8 mouse cellular contexts compared by ENCODE assay signal in the genomic region with DNA sequence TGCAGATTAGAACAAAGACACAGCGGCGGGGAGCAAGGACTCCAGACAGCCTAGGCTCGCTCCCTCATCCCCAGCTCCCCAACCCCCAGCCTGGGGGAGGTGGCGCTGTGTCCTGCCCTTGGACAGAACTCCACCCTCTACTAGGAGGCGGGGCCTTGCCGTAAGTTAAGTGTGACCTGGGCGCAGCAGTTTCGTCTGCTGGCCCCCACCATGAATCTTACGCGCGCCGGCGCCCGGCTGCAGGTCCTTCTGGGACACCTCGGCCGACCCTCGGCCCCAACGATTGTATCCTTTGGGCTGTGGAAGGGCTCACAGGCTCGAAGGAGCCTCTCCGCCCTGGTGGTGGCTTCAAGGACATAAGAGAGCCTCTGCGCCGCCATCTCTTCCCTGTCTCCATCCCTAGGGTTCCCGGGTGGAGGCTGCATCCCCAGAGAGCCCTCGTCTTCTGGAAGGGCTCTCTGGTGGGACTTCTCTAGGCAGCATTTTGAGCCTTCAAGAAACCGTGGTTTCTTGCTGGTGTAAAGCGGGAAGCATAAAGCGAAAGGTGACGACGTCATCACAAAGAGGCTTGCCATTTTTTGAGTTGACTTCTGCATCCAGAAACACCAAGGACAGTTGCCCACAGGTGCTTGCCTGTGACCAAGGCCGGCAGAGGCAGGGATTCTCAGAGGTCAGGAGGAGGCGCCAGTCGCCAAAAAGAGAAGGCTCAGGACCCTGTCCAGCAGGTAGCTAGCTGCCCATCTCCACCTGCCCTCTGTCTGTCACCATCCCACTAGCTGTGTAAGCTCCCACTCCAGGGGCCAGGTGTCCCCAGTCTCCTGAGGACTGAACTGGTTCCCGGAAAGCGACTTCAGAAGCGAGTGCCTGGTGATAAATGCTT. TPM values are rescaled to one million over a fixed set of nuclear protein-coding genes. Genes with fewer than 3 reads are reported as not detected.
A peak's percentile ranks its signal among the peaks of the same experiment; 100 is the strongest.
DNase-seq lines count a peak whose midpoint lies in the region; ATAC-seq and TF ChIP-seq lines count a peak whose summit lies in the region.

A gene (plus strand): TSS at position 160 of the 880 bp plus-strand sequence.

- no peaks in the 10 kb centered on the region for H3K27me3 ChIP-seq in G1E (ENCODE audit: insufficient read depth, low read length)
- no peaks in the 10 kb centered on the region for H3K27me3 ChIP-seq in neural tube, embryonic 15.5 days (replicated peaks)

- 8% methylated on average over 35 of the region's 35 CpGs for WGBS in lung, adult 2 months
- 7% methylated on average over 35 of the region's 35 CpGs for WGBS in neural tube, embryonic 15.5 days

- DNase-seq in G1E (ENCODE audit: low spot score) = peak; percentile 85
- DNase-seq in cerebellum, adult 8-10 months = peak; percentile 84
- peak; percentile 81 for DNase-seq in forelimb bud, embryonic 11.5 days (ENCODE audit: low read depth, low spot score)
- peak; percentile 89 for DNase-seq in heart, postnatal 4 days
- DNase-seq in layer of hippocampus, adult 2 months (ENCODE audit: low spot score in 2 of 2) = peak; percentile 73 to 79
- peak; percentile 86 for DNase-seq in lung, adult 2 months
- DNase-seq in testis, postnatal 10 days (ENCODE audit: low spot score) = peak; percentile 92

- H3K4me1 ChIP-seq in G1E (ENCODE audit: insufficient read depth, low read depth, low read length) = peaks cover 32% of the 10 kb centered on the region
- H3K4me1 ChIP-seq in lung, adult 2 months (ENCODE audit: control insufficient read depth, insufficient read depth, low read length) = peaks cover 9% of the 10 kb centered on the region
- H3K4me1 ChIP-seq in neural tube, embryonic 15.5 days = peaks cover 9% of the 10 kb centered on the region

- peak; percentile 93 for ATAC-seq in G1E (ENCODE audit: extremely low read depth, insufficient number of reproducible peaks, low FRiP score, poor library complexity, severe bottlenecking)
- peak; percentile 92 for ATAC-seq in neural tube, embryonic 15.5 days (ENCODE audit: low FRiP score)

- peak within 1 kb of the TSS; percentile 95 for H3K27ac ChIP-seq in layer of hippocampus, adult 2 months
- H3K27ac ChIP-seq in neural tube, embryonic 15.5 days (replicated peaks) = peak within 1 kb of the TSS; percentile 73

- peak within 1 kb of the TSS; percentile 70 for H3K9ac ChIP-seq in neural tube, embryonic 15.5 days (replicated peaks)

- peak within 1 kb of the TSS; percentile 74 for H3K4me2 ChIP-seq in neural tube, embryonic 15.5 days

- TF ChIP-seq POLR2A in lung, adult 2 months (IDR thresholded peaks at IDR 0.05; ENCODE audit: borderline replicate concordance, extremely low read depth, low read depth, low read length) = peak; percentile 72; the same call in 1 of the 2 replicates

- no peaks in the 10 kb centered on the region for H3K9me3 ChIP-seq in G1E (replicated peaks)
- no peaks in the 10 kb centered on the region for H3K9me3 ChIP-seq in neural tube, embryonic 15.5 days (replicated peaks)

- H3K36me3 ChIP-seq in G1E (replicated peaks) = no peaks in the 10 kb centered on the region
- no peaks in the 10 kb centered on the region for H3K36me3 ChIP-seq in neural tube, embryonic 15.5 days

- TF ChIP-seq CTCF in G1E (IDR thresholded peaks at IDR 0.05; ENCODE audit: low read depth, low read length) = no peak
- peak; percentile 59 for TF ChIP-seq CTCF in layer of hippocampus, adult 2 months (conservative IDR thresholded peaks at IDR 0.05)
- no peak for TF ChIP-seq CTCF in lung, adult 2 months (IDR thresholded peaks at IDR 0.05; ENCODE audit: insufficient read depth, low read length)

- H3K4me3 ChIP-seq in G1E (ENCODE audit: low read depth, low read length) = peak within 1 kb of the TSS; percentile 75
- peak within 1 kb of the TSS; percentile 69 for H3K4me3 ChIP-seq in layer of hippocampus, adult 2 months
- peak within 1 kb of the TSS; percentile 94 for H3K4me3 ChIP-seq in lung, adult 2 months (replicated peaks; ENCODE audit: extremely low read depth, low read depth, low read length)
- H3K4me3 ChIP-seq in neural tube, embryonic 15.5 days (replicated peaks) = peak within 1 kb of the TSS; percentile 48

RNA-seq across cellular contexts. Expression of the gene that starts here (rescaled TPM):
- total RNA-seq in G1E (2014; fragmentation: Nextera tagmentation) = 22.6 and 32.8 TPM in 2 replicates
- total RNA-seq in G1E (2017) = 14.5 and 20.2 TPM in 2 replicates
- polyA plus RNA-seq in G1E (2012) = 3.8 and 4.3 TPM in 2 replicates
- 100 to 1,000 TPM; 293 to 306 TPM for total RNA-seq in heart, postnatal 4 days (2021)
- 10 to 100 TPM; 90.9 to 91.1 TPM for total RNA-seq in layer of hippocampus, adult 2 months (2021)
- polyA plus RNA-seq in lung, adult 2 months (2012; rRNA removed) = 31.7 and 49.5 TPM in 2 replicates
- 89.1 and 97.9 TPM in 2 replicates for polyA plus RNA-seq in neural tube, embryonic 15.5 days (2015; fragmentation: Nextera tagmentation; extraction: Ambion mirVana)

Comparison
In these comparisons a context has a peak if more than half of its experiments do, and no peak if none do; other contexts are left out.
1. Peak in every context shown above with its lines: DNase-seq, ATAC-seq, H3K4me3 ChIP-seq and H3K27ac ChIP-seq.